Mouse (Mus musculus) R1 (cell line): ENCODE measurements around the gene Fam166b.

Experiments used
- DNase-seq: peaks from one replicate; pipeline ENCODE4 v3.0.0-alpha.2; 2018; ENCODE audit warnings: low read depth, low spot score

Gene Fam166b

GRCm38 (mm10) chr4:43428946-43429345 is at the start of gene Fam166b:
TSS of gene Fam166b (minus strand) at chr4:43429134.
- DNase-seq: peak; percentile 54

DNA sequence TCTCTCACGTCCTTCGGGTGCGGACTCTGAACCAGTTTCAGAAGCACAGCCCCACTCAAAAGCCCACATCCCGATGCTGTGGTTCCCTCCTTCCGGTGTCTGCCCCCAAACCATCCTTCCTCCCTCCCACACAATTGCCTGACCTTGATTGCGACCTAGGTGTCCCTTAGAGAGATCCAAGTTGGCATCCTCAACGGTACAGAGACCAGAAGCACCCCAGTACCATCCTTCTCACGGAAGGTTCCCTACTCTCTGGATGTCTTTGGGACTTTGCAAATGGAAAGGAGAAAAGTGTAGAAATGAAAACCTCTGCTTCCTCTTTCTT is 49.6 kb upstream of the Fam166b start:
- DNase-seq: no peak

- peak; percentile 95 for DNase-seq
Observed at GRCm38 (mm10) chr4:43477857-43478533, 49.1 kb upstream of the Fam166b start.

GRCm38 (mm10) chr4:43476604-43477003 is 47.7 kb upstream of the Fam166b start:
- DNase-seq: peak; percentile 35

- no peak for DNase-seq
Observed at GRCm38 (mm10) chr4:43473636-43474035, 44.7 kb upstream of the Fam166b start.

DNA sequence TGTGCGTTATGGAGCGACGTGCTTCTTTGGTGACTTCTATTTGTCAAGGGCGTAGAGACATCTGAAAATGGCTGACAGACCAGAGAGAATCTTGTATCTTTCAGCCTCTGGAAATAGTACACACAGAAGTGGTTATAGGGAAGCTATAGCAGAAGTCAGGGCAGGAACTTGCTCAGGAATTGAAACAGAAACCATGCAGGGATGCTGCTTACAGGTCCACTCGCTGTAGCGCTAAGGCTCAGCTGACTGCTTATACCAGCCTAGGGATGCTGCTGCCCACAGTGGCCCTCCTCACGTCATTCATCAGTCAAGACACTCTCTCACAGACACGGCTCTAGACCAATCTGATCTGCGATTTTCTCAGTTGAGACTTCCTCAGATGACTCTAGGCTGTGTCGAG is 41.4 kb upstream of the Fam166b start:
- no peak for DNase-seq

DNA sequence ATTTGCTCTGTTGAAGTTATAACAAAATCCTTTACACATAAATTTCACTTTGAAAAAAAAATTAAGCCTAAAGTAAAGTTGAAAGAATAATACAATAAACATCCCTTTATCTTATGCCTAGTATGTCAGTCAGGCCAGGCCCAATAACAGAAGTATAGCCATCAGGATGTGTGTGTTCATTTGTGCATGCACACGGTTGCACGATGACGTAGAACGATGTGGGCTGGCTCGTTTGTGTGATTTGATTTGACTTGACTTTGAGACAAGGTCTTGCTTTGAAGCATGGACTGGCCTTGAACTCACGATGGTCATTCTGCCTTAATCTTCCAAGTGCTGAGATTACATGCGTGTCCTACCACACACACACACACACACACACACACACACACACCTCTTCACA is 37.9 kb upstream of the Fam166b start:
- no peak for DNase-seq

DNA sequence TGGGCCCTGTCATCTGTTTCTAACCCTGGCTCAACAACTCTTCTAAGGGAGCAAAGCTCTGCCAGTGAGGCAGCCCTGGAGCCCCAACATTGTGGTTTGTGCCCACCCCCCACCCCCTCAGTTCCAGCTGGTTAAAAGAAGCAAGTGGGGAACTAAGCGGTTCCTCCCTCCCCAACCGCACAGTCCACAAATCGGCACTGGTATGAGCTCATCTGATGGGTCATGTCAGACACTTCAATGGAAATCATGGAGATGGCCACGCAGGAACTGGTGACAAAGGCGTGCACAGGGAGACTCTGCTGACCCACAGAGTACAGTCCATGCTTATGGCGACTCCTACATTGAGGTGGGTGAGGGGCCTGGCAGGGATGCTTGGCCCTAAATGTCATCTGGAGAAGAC is 37.0 kb upstream of the Fam166b start:
- no peak for DNase-seq

DNA sequence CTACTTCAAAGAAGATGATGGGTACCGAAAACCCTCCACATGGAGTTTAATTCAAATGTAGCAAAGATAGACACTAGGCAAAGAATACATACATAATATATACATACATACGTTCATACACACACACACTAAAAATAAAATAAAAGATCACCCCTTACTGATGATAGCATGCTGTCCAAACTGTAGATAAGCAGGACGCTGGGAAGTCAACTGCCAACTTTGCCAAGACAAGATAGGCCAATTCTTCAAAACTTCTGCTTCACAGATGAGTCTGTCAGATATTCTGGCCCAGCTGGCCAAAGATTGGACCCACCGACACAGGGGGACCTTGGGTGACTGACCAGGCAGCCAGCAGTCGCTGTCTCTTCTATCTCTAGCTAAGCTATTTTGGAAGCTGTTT is 34.2 kb upstream of the Fam166b start:
- no peak for DNase-seq

DNA sequence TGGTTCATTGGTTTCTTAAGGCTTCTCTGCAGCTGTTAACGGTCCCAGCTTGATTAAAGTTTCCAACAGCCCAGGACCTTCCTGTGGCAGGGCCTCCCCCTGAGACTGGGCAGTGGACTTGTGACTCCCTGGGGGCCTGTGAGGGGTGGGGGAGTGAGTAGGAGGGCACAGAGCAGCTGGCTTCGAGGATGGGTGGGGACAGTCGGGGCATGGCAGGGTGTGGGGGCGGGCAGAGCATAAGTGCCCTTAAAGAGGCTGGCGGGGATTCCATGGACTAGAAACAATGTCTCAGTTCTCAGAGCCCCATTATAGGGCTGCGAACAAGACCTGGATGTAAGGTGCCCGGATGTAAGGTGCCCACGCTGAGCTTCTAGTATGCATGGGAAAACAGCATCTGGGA is 28.2 kb upstream of the Fam166b start:
- no peak for DNase-seq

- no peak for DNase-seq
Observed at GRCm38 (mm10) chr4:43456470-43456869, 27.5 kb upstream of the Fam166b start.

DNA sequence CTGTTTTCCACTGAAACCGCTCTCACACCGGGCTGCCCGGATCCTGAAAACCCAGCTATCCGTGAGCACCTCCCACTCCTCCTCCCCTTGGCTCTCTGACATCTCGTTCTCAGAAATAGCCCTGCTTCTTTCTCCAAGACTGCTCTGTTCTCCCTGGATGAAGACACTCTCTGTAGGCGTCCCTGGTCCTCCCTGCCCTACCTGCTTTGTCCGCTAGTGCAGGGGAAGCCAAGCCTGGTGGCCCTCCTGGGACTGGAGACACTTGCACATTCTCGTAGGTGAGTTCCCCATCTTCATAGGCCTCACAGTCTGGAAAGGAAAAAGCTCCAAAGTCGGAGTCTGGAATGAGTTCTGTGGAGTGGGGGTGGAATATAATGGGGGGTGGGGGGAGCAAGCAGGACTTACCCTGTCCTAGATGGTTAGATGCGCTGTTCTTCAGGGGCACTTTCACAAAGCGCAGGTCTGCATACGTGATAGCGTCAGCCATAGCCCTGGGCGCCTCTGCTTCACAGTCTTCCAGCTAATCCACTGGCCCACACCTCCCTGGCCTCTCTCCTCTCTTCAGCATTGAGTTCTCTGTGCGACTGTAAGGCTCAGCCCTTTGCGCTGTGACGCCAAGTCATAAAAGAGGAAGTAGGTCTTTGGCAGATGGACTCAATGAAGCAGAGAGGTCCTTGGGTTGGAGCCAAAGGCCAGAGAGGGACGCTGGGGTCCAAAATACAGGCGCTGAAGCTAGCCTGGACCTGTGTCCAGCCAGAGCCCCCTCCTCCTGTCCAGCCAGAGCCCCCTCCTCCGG is 25.3 kb upstream of the Fam166b start, which contains the start of gene Cd72:
Gene Cd72 (minus strand): TSS at position 588 of the 796 bp plus-strand sequence.
- no peak for DNase-seq

- no peak for DNase-seq
Observed at GRCm38 (mm10) chr4:43453413-43453812, 24.5 kb upstream of the Fam166b start.

DNA sequence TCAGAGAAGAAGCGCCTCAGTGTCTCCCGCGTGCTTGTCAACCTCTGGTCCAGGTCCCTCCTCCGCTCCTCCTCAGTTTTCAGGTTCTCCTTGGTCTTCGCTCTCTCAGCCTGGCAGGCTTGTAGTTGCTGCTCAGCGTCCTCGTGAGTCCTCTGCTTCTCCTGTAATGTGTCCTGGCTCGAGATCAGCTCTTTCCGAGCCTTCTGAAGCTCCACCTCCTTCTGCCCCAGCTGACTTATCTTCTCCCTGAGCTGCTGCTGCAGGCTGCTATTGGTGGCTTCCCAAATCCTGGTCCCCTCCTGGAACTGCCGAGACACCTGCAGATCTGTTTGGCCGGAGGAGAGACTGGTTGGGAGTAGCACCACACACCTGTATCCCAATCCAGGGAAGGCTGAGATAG is 23.4 kb upstream of the Fam166b start:
- no peak for DNase-seq

DNA sequence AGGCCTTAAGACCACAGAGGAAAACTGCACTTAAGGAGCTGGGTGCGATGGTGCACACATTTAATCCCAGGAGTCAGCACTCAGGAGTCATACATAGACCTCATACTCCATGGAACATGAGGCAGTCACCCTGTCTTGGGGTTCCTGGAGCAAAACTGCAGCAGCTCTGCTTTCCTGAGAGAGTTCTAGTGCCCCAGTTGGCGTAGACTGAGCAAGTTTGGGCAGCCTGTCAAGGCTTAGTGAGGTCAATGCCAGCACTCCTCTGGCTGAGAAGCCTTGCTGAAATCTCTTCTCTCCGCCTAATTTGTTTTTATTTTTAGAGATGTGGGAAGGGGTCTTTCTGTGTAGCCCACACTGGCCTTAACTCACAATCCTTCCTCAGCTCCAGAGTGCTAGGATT is 19.6 kb upstream of the Fam166b start:
- no peak for DNase-seq

DNA sequence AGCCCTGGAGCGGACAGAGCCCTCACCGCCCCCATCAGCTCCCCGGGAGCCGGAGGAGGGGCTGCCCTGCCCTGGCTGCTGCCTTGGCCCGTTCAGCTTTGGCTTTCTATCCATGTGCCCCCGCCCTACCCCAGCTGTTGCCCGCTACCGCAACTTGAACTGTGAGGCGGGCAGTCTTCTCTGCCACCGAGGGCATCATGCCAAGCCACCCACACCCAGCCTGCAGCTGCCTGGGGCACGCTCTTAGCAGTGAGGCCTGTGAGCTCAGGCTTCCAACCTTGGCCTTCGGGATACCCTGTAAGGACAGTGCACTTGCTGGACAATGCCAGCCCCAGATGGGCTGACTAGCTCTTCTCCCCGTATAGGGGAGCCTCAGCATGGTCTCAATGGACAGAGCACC is 18.3 kb upstream of the Fam166b start:
- DNase-seq: no peak

DNA sequence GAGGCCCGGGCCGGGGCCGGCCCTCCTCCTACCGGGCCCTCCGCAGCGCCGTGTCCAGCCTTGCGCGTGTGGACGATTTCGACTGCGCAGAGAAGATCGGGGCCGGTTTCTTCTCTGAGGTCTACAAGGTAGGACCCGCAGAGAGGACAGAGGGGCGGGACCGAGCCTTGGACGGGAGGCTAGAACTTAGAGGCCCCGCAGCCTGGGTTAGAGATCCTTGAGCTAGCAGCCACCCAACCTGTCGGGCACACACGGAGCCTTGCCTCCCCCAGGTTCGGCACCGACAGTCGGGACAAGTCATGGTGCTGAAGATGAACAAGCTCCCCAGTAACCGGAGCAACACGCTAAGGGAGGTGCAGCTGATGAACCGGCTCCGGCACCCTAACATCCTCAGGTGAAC is 14.6 kb upstream of the Fam166b start:
- peak; percentile 59 for DNase-seq

- peak; percentile 79 for DNase-seq
Observed at GRCm38 (mm10) chr4:43442456-43443361, 13.8 kb upstream of the Fam166b start.

- DNase-seq: peak; percentile 99
Observed at GRCm38 (mm10) chr4:43442044-43442443, 13.1 kb upstream of the Fam166b start.

GRCm38 (mm10) chr4:43441639-43442038 is 12.7 kb upstream of the Fam166b start, which contains the start of gene Tesk1:
TSS of gene Tesk1 (plus strand) at chr4:43441939.
- DNase-seq: no peak

DNA sequence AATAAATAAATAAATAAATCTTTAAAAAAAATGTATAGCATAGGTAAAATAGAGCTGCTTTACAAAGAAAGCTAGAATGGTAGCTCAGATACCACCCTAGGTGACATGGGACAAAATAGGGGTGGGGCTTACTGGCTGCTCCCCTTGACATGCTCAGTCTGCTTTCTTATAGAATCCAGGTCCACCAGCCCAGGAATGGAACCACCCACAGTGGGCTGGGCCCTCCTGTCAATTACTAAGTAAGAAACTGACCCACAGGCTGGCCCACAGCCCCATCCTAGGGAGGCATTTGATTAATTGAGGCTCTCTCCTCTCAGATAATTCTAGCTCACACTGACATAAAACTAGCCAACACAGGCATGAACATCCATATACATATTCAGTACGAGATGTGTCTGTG is 3.9 kb upstream of the Fam166b start:
- DNase-seq: peak; percentile 61

GRCm38 (mm10) chr4:43431690-43432089 is 2.8 kb upstream of the Fam166b start:
- DNase-seq: peak; percentile 94
